Mouse (Mus musculus): ENCODE results near the gene Prr29. TPM values are rescaled to one million over a fixed set of nuclear protein-coding genes. Genes with fewer than 3 reads are reported as not detected.

The Prr29 gene
- polyA plus RNA-seq, 1 experiment from 2014 or later, result 2.0 TPM

DNA sequence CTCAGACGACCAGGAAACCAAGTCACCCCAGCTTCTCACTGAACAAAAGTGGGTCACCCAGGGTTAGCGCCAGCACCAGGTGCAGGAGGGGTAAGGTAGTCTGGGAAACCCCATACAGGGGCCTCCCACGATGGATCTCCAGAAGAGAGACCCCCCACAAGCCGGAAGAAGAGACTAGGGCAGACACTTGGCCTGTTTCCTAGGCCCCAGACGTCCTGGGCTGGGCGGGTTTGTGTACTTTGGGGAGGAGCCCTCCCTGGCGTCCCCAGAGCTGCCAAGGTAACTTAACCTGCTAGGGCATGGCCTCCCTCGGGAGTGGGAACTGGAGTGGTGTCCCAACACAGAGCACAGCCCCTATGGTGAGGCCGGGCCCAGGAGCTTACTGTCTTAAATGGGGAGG lies 9.3 kb downstream of the Prr29 start:
- Histone ChIP-seq H3K4me2 (ENCODE audit: low read depth, low read length) (peak overlapping the region; percentile 4; the same call in 1 of the 2 replicates), H3K36me3 (ENCODE audit: control insufficient read depth, insufficient read depth, low read length) (no peaks in the 10 kb centered on the region), H3K9me3 (ENCODE audit: control insufficient read depth, low read length) (no peaks in the 10 kb centered on the region), H3K9ac (ENCODE audit: low read length) (0 out of 2 replicates have a peak overlapping the region, but pooled peaks have one; percentile 4), H3K27ac (ENCODE audit: low read length) (peak overlapping the region; percentile 55), H3K4me1 (replicated peaks; ENCODE audit: control insufficient read depth, insufficient read depth, low read length) (peaks cover 11% of the 10 kb centered on the region), H3K4me3 (ENCODE audit: low read length) (no peak overlapping the region), H3K27me3 (ENCODE audit: control insufficient read depth, insufficient read depth, low read depth, low read length) (no peaks in the 10 kb centered on the region)
- 21% methylated on average over 9 of the region's 9 CpGs for WGBS
- ATAC-seq (ENCODE audit: low read depth), result peak; percentile 90

- WGBS, result 69% methylated on average over 5 of the region's 5 CpGs
- Histone ChIP-seq H3K4me1 (replicated peaks; ENCODE audit: control insufficient read depth, insufficient read depth, low read length) (peaks cover 11% of the 10 kb centered on the region), H3K27ac (ENCODE audit: low read length) (peak overlapping the region; percentile 55), H3K36me3 (ENCODE audit: control insufficient read depth, insufficient read depth, low read length) (no peaks in the 10 kb centered on the region), H3K4me2 (ENCODE audit: low read depth, low read length) (no peak overlapping the region), H3K9me3 (ENCODE audit: control insufficient read depth, low read length) (no peaks in the 10 kb centered on the region), H3K27me3 (ENCODE audit: control insufficient read depth, insufficient read depth, low read depth, low read length) (no peaks in the 10 kb centered on the region), H3K4me3 (ENCODE audit: low read length) (no peak overlapping the region), H3K9ac (ENCODE audit: low read length) (no peak overlapping the region)
- ATAC-seq (ENCODE audit: low read depth), result 0 out of 2 replicates have a peak, but pooled peaks have one; percentile 23
These were observed 9.7 kb downstream of the Prr29 start for GRCm38 (mm10) chr11:106374979-106375378.

- no peaks in the 10 kb centered on the region for H3K27me3 ChIP-seq (ENCODE audit: control insufficient read depth, insufficient read depth, low read depth, low read length)
- peak overlapping the region; percentile 49 for H3K4me2 ChIP-seq (ENCODE audit: low read depth, low read length)
- no peak overlapping the region for H3K27ac ChIP-seq (ENCODE audit: low read length)
- H3K9me3 ChIP-seq (ENCODE audit: control insufficient read depth, low read length), result no peaks in the 10 kb centered on the region
- H3K4me3 ChIP-seq (ENCODE audit: low read length), result peak overlapping the region; percentile 45
- peak overlapping the region; percentile 42; the same call in 1 of the 2 replicates for H3K9ac ChIP-seq (ENCODE audit: low read length)
- peaks cover 2% of the 10 kb centered on the region; the same call in 1 of the 2 replicates for H3K4me1 ChIP-seq (replicated peaks; ENCODE audit: control insufficient read depth, insufficient read depth, low read length)
- WGBS, result 67% methylated on average over 11 of the region's 11 CpGs
- no peaks in the 10 kb centered on the region for H3K36me3 ChIP-seq (ENCODE audit: control insufficient read depth, insufficient read depth, low read length)
- no peak for ATAC-seq (ENCODE audit: low read depth)
These were observed 15.7 kb downstream of the Prr29 start for GRCm38 (mm10) chr11:106381011-106381410.

DNA sequence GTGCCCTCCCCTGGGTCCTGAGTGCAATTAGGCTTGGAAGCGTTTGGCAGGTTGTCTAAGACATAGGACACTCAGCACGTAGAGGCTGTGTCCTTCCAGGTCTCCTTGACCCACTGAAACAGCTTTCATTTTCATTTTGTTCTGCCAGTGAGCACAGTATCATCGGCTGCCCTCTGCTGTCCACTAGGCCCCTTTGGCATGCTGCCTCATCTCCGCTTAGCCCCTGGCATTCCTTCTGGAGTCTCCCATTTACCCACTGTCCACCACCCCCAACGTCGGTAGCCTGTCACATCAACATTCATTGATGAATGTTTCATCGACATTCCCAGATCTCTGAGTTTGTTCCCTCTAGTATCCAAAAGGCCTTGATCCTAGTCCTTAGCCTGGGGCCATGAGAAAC lies 16.6 kb downstream of the Prr29 start:
- Histone ChIP-seq H3K4me2 (ENCODE audit: low read depth, low read length) (peak overlapping the region; percentile 9; the same call in 1 of the 2 replicates), H3K9me3 (ENCODE audit: control insufficient read depth, low read length) (no peaks in the 10 kb centered on the region), H3K4me3 (ENCODE audit: low read length) (peak overlapping the region; percentile 45), H3K4me1 (replicated peaks; ENCODE audit: control insufficient read depth, insufficient read depth, low read length) (peaks cover 2% of the 10 kb centered on the region; the same call in 1 of the 2 replicates), H3K36me3 (ENCODE audit: control insufficient read depth, insufficient read depth, low read length) (no peaks in the 10 kb centered on the region), H3K9ac (ENCODE audit: low read length) (peak overlapping the region; percentile 42), H3K27ac (ENCODE audit: low read length) (peak overlapping the region; percentile 89), H3K27me3 (ENCODE audit: control insufficient read depth, insufficient read depth, low read depth, low read length) (no peaks in the 10 kb centered on the region)
- whole genome bisulfite sequencing, result 63% methylated on average over 7 of the region's 7 CpGs
- peak; percentile 48 for ATAC-seq (ENCODE audit: low read depth)

- Histone ChIP-seq H3K9ac (ENCODE audit: low read length) (peak overlapping the region; percentile 42), H3K27me3 (ENCODE audit: control insufficient read depth, insufficient read depth, low read depth, low read length) (no peaks in the 10 kb centered on the region), H3K4me1 (replicated peaks; ENCODE audit: control insufficient read depth, insufficient read depth, low read length) (peaks cover 5% of the 10 kb centered on the region; the same call in 1 of the 2 replicates), H3K4me3 (ENCODE audit: low read length) (peak overlapping the region; percentile 45), H3K36me3 (ENCODE audit: control insufficient read depth, insufficient read depth, low read length) (no peaks in the 10 kb centered on the region), H3K4me2 (ENCODE audit: low read depth, low read length) (0 out of 2 replicates have a peak overlapping the region, but pooled peaks have one; percentile 9), H3K27ac (ENCODE audit: low read length) (peak overlapping the region; percentile 89), H3K9me3 (ENCODE audit: control insufficient read depth, low read length) (no peaks in the 10 kb centered on the region)
- 63% methylated on average over 5 of the region's 5 CpGs for WGBS
- peak; percentile 88 for ATAC-seq (ENCODE audit: low read depth)
These were observed 17.2 kb downstream of the Prr29 start for GRCm38 (mm10) chr11:106382424-106382823.

DNA sequence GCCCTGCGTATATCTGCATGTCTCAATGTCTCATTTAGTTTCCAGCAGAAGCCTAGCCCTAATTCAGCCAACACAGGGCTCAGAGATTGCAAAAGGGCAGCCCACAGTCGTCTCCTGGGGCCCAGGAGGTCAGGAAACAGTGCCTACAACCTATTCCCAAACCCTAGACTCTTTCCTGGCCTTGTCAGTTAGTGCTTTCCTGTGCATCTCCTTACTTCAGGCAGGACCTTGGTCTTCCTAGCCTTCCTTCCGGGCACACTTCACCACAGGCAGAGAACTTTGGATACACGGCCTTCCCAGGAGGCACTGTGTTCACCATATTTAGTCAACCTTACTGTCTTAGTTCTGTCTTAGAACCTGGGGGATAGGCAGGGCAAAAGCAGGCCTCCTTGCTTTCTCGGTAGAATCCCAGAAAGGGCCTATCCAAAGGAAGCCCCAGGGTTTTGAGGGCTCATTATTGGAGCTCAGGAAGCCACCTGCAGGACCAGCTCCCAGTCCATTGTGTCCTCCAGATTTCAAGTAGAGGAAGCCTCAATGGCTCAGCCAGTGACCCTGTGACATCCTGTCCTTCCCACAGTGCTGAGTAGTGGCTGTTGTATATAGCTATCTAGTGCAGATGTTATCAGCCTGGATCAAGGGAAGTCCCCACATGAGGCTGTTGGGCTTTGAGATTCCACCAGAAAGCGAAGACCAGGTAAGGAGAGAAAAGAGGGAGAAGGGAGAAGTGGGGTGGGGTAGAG lies 17.9 kb downstream of the Prr29 start:
- Histone ChIP-seq H3K36me3 (ENCODE audit: control insufficient read depth, insufficient read depth, low read length) (no peaks in the 10 kb centered on the region), H3K27me3 (ENCODE audit: control insufficient read depth, insufficient read depth, low read depth, low read length) (no peaks in the 10 kb centered on the region), H3K4me1 (replicated peaks; ENCODE audit: control insufficient read depth, insufficient read depth, low read length) (peaks cover 9% of the 10 kb centered on the region), H3K9ac (ENCODE audit: low read length) (no peak overlapping the region), H3K9me3 (ENCODE audit: control insufficient read depth, low read length) (no peaks in the 10 kb centered on the region), H3K4me2 (ENCODE audit: low read depth, low read length) (0 out of 2 replicates have a peak overlapping the region, but pooled peaks have one; percentile 10), H3K4me3 (ENCODE audit: low read length) (no peak overlapping the region), H3K27ac (ENCODE audit: low read length) (peak overlapping the region; percentile 88)
- 68% methylated on average over 6 of the region's 6 CpGs for WGBS
- peak; percentile 26; the same call in 1 of the 2 replicates for ATAC-seq (ENCODE audit: low read depth)

GRCm38 (mm10) chr11:106386409-106386808 lies 21.1 kb downstream of the Prr29 start:
- WGBS, result 79% methylated on average over 3 of the region's 3 CpGs
- Histone ChIP-seq H3K4me3 (ENCODE audit: low read length) (no peak overlapping the region), H3K27me3 (ENCODE audit: control insufficient read depth, insufficient read depth, low read depth, low read length) (no peaks in the 10 kb centered on the region), H3K9me3 (ENCODE audit: control insufficient read depth, low read length) (no peaks in the 10 kb centered on the region), H3K4me1 (replicated peaks; ENCODE audit: control insufficient read depth, insufficient read depth, low read length) (peaks cover 18% of the 10 kb centered on the region), H3K4me2 (ENCODE audit: low read depth, low read length) (no peak overlapping the region), H3K9ac (ENCODE audit: low read length) (no peak overlapping the region), H3K36me3 (ENCODE audit: control insufficient read depth, insufficient read depth, low read length) (no peaks in the 10 kb centered on the region), H3K27ac (ENCODE audit: low read length) (no peak overlapping the region)
- no peak for ATAC-seq (ENCODE audit: low read depth)

DNA sequence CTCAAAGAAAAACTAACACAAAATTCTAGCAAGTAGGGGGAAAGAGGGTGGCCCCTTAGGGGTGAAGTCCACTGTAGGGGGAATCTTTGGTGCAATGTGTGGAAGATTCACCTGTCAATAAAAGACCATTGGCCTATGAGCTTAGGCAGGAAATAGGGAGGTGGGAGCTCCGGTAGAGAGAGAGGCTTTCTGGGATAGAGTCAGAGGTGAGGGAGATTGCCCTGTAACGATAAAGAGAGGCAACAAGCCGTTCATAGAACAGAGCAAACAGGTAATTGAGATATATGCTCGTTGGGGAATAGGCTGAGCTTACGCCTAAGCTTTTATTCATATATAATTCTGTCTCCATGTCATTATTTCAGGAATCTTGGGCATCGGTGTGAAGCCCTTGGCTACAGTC lies 21.7 kb downstream of the Prr29 start:
- Histone ChIP-seq H3K9me3 (ENCODE audit: control insufficient read depth, low read length) (no peaks in the 10 kb centered on the region), H3K27ac (ENCODE audit: low read length) (no peak overlapping the region; the same call in 1 of the 2 replicates), H3K9ac (ENCODE audit: low read length) (no peak overlapping the region), H3K36me3 (ENCODE audit: control insufficient read depth, insufficient read depth, low read length) (no peaks in the 10 kb centered on the region), H3K4me3 (ENCODE audit: low read length) (no peak overlapping the region), H3K4me1 (replicated peaks; ENCODE audit: control insufficient read depth, insufficient read depth, low read length) (peaks cover 18% of the 10 kb centered on the region), H3K4me2 (ENCODE audit: low read depth, low read length) (no peak overlapping the region), H3K27me3 (ENCODE audit: control insufficient read depth, insufficient read depth, low read depth, low read length) (no peaks in the 10 kb centered on the region)
- no peak for ATAC-seq (ENCODE audit: low read depth)
- 54% methylated on average over 6 of the region's 6 CpGs for WGBS

- 64% methylated on average over 6 of the region's 6 CpGs for WGBS
- H3K27me3 ChIP-seq (ENCODE audit: control insufficient read depth, insufficient read depth, low read depth, low read length), result no peaks in the 10 kb centered on the region
- H3K4me1 ChIP-seq (replicated peaks; ENCODE audit: control insufficient read depth, insufficient read depth, low read length), result peaks cover 18% of the 10 kb centered on the region
- no peaks in the 10 kb centered on the region for H3K9me3 ChIP-seq (ENCODE audit: control insufficient read depth, low read length)
- no peak within 1 kb of the TSS for H3K9ac ChIP-seq (ENCODE audit: low read length)
- H3K4me3 ChIP-seq (ENCODE audit: low read length), result no peak within 1 kb of the TSS
- H3K4me2 ChIP-seq (ENCODE audit: low read depth, low read length), result no peak within 1 kb of the TSS
- no peak for ATAC-seq (ENCODE audit: low read depth)
- H3K36me3 ChIP-seq (ENCODE audit: control insufficient read depth, insufficient read depth, low read length), result no peaks in the 10 kb centered on the region
- H3K27ac ChIP-seq (ENCODE audit: low read length), result peak within 1 kb of the TSS; percentile 32
These were observed 22.5 kb downstream of the Prr29 start, which contains the start of gene Icam2 for GRCm38 (mm10) chr11:106387791-106388216. Icam2 (minus strand) TSS chr11:106388075.

Data from lung, embryonic 16.5 days (tissue).